Mouse (Mus musculus): ENCODE results near the gene Usp22.

- TF ChIP-seq POLR2A (IDR thresholded peaks at IDR 0.05; ENCODE audit: control insufficient read depth, extremely low read depth, insufficient read depth, low read length, poor library complexity): no peak
- TF ChIP-seq CTCF (IDR thresholded peaks at IDR 0.05; ENCODE audit: borderline replicate concordance, control insufficient read depth, extremely low read depth, insufficient read depth, low read length, poor library complexity): no peak
These were observed 12.1 kb downstream of the Usp22 start for GRCm38 (mm10) chr11:61162776-61163175.

All from thymus, adult 2 months (tissue).